Mouse (Mus musculus) stomach, postnatal 0 days (tissue): ENCODE results near the gene Cldn6. TPM values are rescaled to one million over a fixed set of nuclear protein-coding genes. Genes with fewer than 3 reads are reported as not detected.

Experiments
- ATAC-seq: fragments of 200-750 bp; cut with Nextera tagmentation; 2 replicates; pipeline ENCODE4 v1.8.0; 2017; ENCODE audit not compliant: low FRiP score, low TSS enrichment
- DNase-seq: peaks from one replicate; pipeline ENCODE4 v3.0.0-alpha.2; 2016; ENCODE audit warnings: low spot score
- H3K27ac ChIP-seq: fragments of 300-500 bp; sonication (generic); replicated peaks from 2 replicates; pipeline ENCODE4 v1.5.1; 2014; ENCODE audit warnings: mild to moderate bottlenecking, control low read depth
- H3K27me3 ChIP-seq: fragments of 300-500 bp; sonication (generic); 2 replicates; pipeline ENCODE4 v1.6.1; 2014; ENCODE audit warnings: low read length; ENCODE audit not compliant: control insufficient read depth, insufficient read depth
- H3K36me3 ChIP-seq: fragments of 300-500 bp; sonication (generic); 2 replicates; pipeline ENCODE4 v1.6.1; 2014; ENCODE audit warnings: low read length, mixed read lengths; ENCODE audit not compliant: control insufficient read depth, insufficient read depth
- H3K4me1 ChIP-seq: fragments of 300-500 bp; sonication (generic); replicated peaks from 2 replicates; pipeline ENCODE4 v1.6.1; 2014; ENCODE audit warnings: antibody characterized with exemption; ENCODE audit not compliant: control insufficient read depth, insufficient read depth
- H3K4me2 ChIP-seq: fragments of 300-500 bp; sonication (generic); replicated peaks from 2 replicates; pipeline ENCODE4 v1.6.1; 2014; ENCODE audit warnings: low read depth, mild to moderate bottlenecking, control low read depth, moderate library complexity
- H3K4me3 ChIP-seq: fragments of 300-500 bp; sonication (generic); 2 replicates; pipeline ENCODE4 v1.5.1; 2014; ENCODE audit warnings: low read depth, low read length, control low read depth
- H3K9ac ChIP-seq: fragments of 300-500 bp; sonication (generic); 2 replicates; pipeline ENCODE4 v1.6.1; 2014; ENCODE audit warnings: mild to moderate bottlenecking, low read length, control low read depth, mixed read lengths
- H3K9me3 ChIP-seq: fragments of 300-500 bp; sonication (generic); 2 replicates; pipeline ENCODE4 v1.6.1; 2016; ENCODE audit warnings: low read length; ENCODE audit not compliant: control insufficient read depth
- CTCF ChIP-seq: IDR thresholded peaks from 2 replicates; pipeline ENCODE4 v1.5.1; 2016; ENCODE audit warnings: antibody characterized with exemption, low read depth, mild to moderate bottlenecking, moderate library complexity
- EP300 ChIP-seq: optimal IDR thresholded peaks from 2 replicates; pipeline ENCODE3; 2016; ENCODE audit warnings: antibody characterized with exemption
- WGBS: fragments of 180-500 bp; shearing (Covaris S2); extraction: QIAGEN DNeasy Blood & Tissue Kit; methylation state at CpG from one replicate; pipeline ENCODE4 v1.1.7; 2014; 5-methylcytosine and 5-hydroxymethylcytosine counted together
- polyA plus RNA-seq: library from polyadenylated mRNA; unstranded; fragments of >200 nt; fragmentation: Nextera tagmentation; extraction: Ambion mirVana; gene quantifications from 2 replicates; pipeline ENCODE4 v1.2.1, GENCODE M21; 2015

The Cldn6 gene
- polyA plus RNA-seq, 1 experiment from 2014 or later, result 3.2 TPM

DNA sequence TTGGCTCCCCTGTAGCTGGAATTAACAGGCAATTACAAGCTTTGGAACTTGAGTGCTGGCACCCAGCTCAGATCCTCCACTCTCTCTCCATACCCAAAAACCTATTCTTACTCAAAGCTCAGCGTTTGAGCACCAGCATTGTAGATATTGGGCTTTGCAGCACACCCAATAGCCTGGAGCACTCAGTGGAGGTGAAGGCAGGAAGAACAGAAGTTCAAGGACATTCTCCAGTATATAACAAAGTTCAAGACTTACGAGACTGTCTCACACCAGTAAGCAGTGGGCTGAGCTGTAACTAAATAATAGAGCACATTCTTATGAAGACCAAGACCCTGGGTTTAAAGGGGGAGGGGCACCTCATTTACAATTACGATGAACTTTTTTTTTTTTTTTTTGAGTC lies 6.3 kb upstream of the Cldn6 start:
- TF ChIP-seq EP300, result no peak
- TF ChIP-seq CTCF, result no peak
- H3K9me3 ChIP-seq, result no peaks in the 10 kb centered on the region
- DNase-seq (no peak), ATAC-seq (no peak)
- WGBS, result 53% methylated on average over 3 of the region's 3 CpGs
- peak overlapping the region; percentile 71; the same call in 1 of the 2 replicates for H3K4me3 ChIP-seq
- H3K9ac ChIP-seq, result no peak overlapping the region
- no peak overlapping the region for H3K27ac ChIP-seq
- no peaks in the 10 kb centered on the region for H3K27me3 ChIP-seq
- peak overlapping the region; percentile 93 for H3K4me2 ChIP-seq
- peaks cover 6% of the 10 kb centered on the region; the same call in 1 of the 2 replicates for H3K36me3 ChIP-seq
- H3K4me1 ChIP-seq, result peaks cover 11% of the 10 kb centered on the region

DNA sequence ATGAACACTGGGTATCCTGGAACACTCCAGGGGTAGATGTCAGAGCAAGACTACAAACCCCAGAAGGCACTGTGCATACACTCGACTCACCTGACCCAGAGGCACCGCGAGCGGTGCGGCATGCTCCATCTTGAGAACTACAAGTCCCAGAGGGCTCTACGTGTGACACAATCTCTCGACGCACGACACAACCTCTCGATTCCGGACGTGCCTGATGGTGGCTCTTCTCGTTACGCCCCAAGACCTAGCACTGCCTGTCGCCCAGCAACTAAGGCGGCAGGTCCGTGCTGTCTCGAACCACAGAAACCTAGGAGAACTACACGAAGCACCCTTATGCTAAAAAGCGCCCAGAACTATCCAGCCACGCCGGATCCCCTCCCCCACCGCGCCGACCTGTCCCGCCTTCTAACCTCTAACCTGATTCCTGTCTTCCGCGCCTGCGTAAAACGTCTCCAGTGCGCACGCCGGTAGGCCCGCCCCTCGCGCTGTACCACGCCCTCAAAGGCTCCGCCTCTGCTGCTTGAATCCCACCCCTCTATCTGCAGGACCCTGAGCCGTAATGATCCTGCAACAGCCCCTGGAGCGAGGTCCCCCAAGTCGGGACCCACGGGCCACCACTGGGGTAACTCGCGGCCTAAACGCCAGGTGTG lies 5.5 kb upstream of the Cldn6 start, which contains the start of the genes Hcfc1r1 and Thoc6:
TSS of gene Hcfc1r1 (plus strand) at position 173 of the 650 bp plus-strand sequence.
TSS of gene Thoc6 (minus strand) at position 459 of the 650 bp plus-strand sequence.
- H3K36me3 ChIP-seq, result peaks cover 6% of the 10 kb centered on the region; the same call in 1 of the 2 replicates
- H3K9ac ChIP-seq, result peak within 1 kb of the TSS; percentile 80
- no peaks in the 10 kb centered on the region for H3K9me3 ChIP-seq
- H3K4me2 ChIP-seq, result peak within 1 kb of the TSS; percentile 93
- peaks cover 11% of the 10 kb centered on the region for H3K4me1 ChIP-seq
- H3K27me3 ChIP-seq, result no peaks in the 10 kb centered on the region
- H3K4me3 ChIP-seq, result peak within 1 kb of the TSS; percentile 71
- ATAC-seq, result peak; percentile 94
- H3K27ac ChIP-seq, result peak within 1 kb of the TSS; percentile 91
- TF ChIP-seq CTCF (0 out of 2 replicates have a peak, but pooled peaks have one; percentile 15), EP300 (no peak)
- under 1% methylated on average over 45 of the region's 45 CpGs for whole genome bisulfite sequencing
- DNase-seq, result peak; percentile 92

DNA sequence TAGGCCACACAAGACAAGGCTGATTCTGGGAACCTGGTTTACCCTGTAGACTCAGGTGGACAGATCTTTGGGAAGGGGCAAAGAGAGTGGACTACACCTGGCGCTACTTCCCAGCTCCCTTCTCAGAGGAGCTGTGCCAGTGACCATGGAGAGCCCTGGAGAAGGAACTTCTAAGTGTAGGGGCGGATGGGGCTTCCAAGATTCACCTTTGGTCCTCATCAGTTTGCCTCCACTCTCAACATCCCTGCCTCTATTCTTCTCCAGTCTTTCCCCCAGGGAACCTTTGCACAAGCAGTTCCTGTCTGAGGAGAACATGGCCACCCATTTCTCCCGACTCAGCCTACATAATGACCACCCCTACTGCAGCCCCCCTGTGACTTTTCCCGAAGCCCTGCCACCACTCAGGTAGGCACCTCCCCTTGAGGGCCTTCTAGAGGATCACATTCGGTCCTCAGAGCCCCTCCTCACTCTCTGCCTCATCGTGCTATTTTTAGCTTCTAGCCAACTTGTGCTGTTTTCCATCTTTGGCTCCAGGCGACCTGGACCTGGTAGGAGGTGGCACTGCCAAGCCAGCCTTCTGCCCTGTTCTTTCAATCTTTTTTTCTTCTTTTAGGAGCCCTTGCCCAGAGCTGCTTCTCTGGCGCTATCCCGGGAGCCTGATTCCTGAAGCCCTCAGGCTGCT lies 4.6 kb upstream of the Cldn6 start:
- TF ChIP-seq CTCF (no peak), EP300 (no peak)
- WGBS, result 33% methylated on average over 9 of the region's 9 CpGs
- Histone ChIP-seq H3K4me1 (peaks cover 12% of the 10 kb centered on the region), H3K9ac (peak overlapping the region; percentile 80), H3K27me3 (0 out of 2 replicates have a peak, but pooled peaks cover under 1% of the 10 kb centered on the region), H3K36me3 (peaks cover 6% of the 10 kb centered on the region; the same call in 1 of the 2 replicates), H3K4me3 (peak overlapping the region; percentile 71), H3K4me2 (peak overlapping the region; percentile 93), H3K27ac (peak overlapping the region; percentile 91), H3K9me3 (no peaks in the 10 kb centered on the region)
- DNase-seq, result no peak
- ATAC-seq, result no peak

DNA sequence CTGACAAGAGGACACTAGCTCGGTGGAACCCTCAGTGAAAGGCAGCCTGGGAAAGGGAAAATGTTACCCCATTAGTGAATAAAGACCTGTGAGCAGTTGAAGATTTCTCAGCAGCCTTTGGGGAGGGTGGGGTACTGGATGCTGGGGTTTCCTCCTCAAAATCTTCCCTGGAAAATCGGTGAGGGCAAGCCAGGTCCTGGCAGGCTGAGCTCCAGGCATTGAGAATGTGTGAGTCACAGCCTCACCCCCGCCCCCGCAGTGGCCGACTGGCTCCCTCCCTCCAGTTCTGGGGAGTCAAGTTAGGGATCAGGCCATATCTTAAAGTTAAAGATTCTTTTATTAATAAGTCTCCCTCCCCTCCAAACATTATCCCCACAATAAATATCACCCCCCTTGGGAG lies 3.9 kb upstream of the Cldn6 start:
- H3K4me3 ChIP-seq, result peak overlapping the region; percentile 71; the same call in 1 of the 2 replicates
- peak; percentile 79 for DNase-seq
- 13% methylated on average over 5 of the region's 5 CpGs for WGBS

DNA sequence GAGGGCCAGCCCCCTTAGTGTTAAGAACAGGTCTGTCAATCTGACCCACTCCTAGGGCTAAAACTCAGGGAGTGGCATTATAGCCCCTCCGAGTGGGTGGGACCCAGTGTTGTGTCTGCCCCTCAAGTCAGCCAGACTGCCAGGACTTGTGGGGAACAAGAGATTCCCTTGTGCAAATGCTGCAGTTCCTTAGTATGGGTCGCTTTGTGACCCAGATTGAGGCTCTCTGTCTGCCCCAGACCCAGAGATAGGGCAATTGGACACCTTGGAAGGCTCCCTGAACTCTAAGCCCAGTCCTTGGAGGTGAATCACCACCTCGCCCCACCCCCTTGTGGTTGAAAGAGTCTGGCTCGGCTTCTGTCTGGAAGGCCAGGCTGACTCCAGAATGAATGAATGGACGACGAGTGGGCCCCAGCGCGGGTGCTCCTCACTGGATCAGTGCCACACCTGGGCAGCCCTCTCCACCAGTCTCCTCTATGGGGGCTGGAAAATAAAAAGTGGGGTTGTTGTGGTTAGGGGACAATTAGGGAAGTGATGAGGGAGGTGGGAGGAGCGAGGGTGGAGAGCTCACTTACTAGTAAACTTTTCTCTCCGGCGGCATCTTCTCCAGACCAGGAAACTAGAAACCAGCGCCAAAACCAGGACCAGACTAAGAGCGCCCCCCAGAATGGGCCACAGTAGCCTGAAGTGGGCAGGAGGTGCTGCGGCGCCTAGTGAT lies 3.3 kb upstream of the Cldn6 start:
- Histone ChIP-seq H3K27ac (peak overlapping the region; percentile 91), H3K9ac (peak overlapping the region; percentile 59), H3K4me3 (peak overlapping the region; percentile 50), H3K36me3 (no peaks in the 10 kb centered on the region), H3K4me2 (peak overlapping the region; percentile 93), H3K4me1 (peaks cover 13% of the 10 kb centered on the region), H3K27me3 (0 out of 2 replicates have a peak, but pooled peaks cover 2% of the 10 kb centered on the region), H3K9me3 (no peaks in the 10 kb centered on the region)
- peak; percentile 41 for ATAC-seq
- TF ChIP-seq EP300, result no peak
- TF ChIP-seq CTCF, result peak; percentile 54
- DNase-seq, result peak; percentile 83
- 13% methylated on average over 15 of the region's 15 CpGs for WGBS

More for the DNA sequence above, 3.9 kb upstream of the Cldn6 start:
- H3K36me3 ChIP-seq, result 0 out of 2 replicates have a peak, but pooled peaks cover 2% of the 10 kb centered on the region
- H3K27me3 ChIP-seq, result 0 out of 2 replicates have a peak, but pooled peaks cover 2% of the 10 kb centered on the region
- H3K9ac ChIP-seq, result no peak overlapping the region
- peak overlapping the region; percentile 91 for H3K27ac ChIP-seq
- ATAC-seq, result no peak
- peak overlapping the region; percentile 93 for H3K4me2 ChIP-seq
- H3K4me1 ChIP-seq, result peaks cover 13% of the 10 kb centered on the region
- TF ChIP-seq EP300 (no peak), CTCF (no peak)
- no peaks in the 10 kb centered on the region for H3K9me3 ChIP-seq
